Mouse (Mus musculus): ENCODE data around the gene Bend4. TPM values are rescaled to one million over a fixed set of nuclear protein-coding genes. Genes with fewer than 3 reads are reported as not detected.
A peak's percentile ranks its signal among the peaks of the same experiment; 100 is the strongest.

Bend4 gene
- total RNA-seq, 2 experiments from 2014 or later: 10.3 to 11.1 TPM

DNA sequence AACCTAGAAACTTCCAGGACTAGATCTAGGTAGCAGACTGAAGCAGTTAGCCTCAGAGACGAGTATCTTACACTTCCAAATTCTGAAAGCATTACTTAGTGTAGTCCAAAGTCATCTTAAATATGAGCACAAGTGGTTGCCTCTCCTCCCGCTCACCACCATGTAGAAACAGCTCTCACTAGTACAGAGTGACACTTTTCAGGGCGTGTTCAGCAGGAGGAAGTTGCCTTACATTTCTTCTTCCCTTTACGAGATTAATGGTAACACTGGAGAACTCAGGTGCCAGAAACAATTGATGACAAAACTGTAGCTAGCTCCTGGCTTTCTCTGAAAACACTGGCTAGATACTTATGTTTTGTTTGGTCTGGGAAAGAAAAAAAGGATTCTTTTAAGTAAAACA, 8.7 kb downstream of the Bend4 start:
- DNase-seq: no peak

DNA sequence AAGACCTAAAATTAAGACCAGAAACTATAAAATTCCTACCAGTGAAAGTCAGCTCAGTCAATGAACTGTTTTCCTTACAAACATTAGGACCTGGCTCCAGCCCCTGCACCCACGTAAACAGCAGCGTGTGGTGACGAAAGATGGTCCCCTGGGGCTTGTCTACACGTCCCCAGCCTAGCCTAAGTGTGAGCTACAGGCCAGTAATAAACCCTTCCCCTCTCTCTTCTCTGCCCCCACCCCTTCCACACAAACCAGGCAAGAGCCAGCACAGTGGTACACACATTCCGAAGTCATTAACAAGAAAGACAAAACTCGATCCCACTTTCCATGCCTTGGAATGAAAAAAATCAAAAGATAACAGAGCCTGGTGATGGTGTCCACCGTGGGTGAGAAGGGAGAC, 16.6 kb downstream of the Bend4 start:
- DNase-seq: no peak

DNA sequence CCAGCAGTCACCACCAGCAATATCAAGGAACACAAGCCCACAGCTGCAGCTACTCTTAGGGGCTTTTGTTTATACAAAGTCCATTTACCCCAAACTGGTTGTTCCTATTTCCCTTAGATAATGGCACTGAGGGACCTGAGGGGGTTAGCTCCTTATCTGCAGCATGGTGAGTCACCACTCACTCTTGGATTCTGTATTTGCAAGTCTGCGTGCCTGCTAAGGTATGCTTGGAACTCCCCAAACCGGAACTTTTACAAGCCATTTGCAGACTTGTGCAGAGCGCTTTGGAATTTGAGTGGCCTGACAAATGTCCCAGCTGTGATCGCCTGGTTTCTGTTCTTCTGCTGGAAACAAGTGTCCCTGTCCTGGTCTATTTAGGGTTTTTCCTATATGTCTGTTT, 17.7 kb downstream of the Bend4 start:
- no peak for DNase-seq

DNA sequence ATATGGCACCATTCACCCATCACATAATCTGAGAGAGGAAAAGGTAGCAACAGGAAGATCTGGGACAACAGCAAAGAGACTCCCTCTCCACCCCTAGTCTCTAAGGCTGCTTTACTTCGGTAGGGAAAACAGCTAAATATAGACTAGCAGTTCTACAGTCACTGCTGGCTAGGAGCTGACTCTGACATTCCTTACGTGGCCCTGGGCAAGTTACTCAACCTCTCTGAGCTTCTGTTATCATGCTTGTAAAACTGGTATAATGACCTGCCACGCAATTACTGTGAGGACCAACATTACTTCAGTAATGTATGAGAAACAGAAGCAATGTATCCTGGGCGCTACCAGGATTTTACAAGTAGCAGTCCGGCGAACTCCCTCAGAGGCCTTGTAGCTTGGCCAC, 19.7 kb downstream of the Bend4 start:
- DNase-seq: no peak

DNA sequence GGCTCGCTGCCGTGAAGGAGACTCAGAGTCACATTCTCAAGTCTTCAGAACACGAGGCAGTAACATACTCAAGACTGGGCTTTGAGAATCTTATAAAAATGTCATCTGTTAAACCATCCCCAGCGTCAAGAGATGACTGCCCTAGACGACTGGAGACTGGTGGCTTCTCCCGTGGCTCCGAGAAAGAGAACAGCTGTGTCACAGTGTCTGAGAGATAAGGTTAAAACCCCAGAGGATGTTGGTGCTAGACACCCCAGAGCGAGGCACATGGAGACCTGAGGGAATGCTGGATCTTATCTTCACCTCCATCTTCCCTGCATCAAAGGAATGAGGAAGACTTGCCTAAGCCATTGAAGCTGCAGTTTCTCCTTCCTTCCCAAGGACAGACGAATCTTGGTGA, 23.2 kb downstream of the Bend4 start:
- DNase-seq: no peak

DNA sequence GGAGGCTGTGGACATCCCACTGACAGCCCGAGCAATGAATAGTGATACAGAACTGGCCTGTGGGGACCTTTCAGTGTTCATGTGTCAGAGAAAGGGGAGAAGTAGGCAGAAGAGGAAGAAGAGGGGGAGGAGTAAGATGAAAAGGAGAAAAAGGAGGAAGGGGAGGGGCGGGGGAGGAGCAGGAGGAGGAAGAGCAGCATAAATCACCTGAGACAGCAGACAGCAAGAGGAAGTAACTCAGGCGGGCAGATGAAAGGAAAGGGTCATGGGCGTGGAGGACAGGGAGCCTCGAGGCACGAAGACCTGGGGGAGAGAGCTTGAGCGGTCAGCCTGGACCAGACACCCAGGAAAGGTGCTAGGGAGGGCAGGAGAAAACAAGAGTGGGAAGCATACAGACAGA, 23.7 kb downstream of the Bend4 start:
- no peak for DNase-seq

DNA sequence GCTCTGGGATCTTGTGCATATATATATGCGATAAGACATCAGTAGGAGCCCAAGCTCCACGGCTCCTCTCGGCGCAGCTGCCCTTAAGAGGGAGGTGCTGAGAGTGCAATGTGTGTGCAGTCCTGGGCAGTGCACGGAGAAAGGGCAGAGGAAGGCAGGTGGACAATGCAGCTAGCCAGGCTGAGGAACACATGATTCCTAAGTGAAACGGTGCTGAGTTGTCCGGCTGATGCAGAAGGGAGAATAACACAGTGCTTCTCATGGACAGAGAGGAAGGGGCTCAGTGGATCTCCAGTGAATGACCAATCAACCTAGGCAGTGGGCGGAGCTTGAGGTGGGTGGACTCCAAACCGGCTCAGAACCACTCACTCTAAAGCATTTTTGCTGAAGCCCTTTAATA, 26.5 kb downstream of the Bend4 start:
- DNase-seq: no peak

DNA sequence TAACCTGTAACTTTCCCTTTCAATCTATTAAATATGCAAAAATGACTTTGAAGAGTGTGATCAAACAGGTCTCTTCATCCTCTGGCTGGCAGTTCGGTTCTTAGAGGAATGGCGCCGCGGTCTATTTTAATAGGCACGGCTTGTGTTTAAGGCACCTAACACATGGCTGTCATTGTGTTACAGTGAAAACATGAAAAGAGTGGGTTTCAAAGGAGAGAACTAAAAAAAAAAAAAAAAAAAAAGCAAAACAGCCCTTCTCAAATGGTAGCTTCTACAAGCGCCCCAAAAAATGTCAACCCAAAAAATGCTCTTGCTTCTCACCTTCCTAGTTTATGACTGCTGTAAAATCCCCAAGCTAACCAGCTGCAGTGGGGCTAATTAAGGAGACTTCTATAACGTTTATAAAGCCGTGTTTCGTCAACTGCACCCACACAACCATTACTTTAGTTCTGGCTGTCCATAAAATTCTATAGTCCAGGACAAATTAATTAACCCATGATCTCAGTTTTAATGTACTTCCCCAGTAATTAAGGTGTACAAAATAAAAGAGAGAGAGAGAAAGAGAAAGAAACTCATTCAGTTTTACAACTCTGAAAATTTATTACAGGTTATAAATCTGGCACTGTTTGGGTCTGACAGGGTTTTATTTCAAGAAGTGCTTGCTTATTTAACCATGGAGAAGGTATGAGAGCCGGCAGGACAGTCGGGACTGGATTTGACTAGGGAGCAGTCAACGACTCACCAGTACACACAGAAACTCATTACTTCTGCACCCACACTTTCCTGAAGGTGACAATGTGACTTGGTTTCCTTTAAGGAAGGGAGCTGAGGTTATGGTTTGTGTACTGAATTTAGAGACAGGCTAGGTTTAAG, 27.3 kb downstream of the Bend4 start:
- no peak for DNase-seq

DNA sequence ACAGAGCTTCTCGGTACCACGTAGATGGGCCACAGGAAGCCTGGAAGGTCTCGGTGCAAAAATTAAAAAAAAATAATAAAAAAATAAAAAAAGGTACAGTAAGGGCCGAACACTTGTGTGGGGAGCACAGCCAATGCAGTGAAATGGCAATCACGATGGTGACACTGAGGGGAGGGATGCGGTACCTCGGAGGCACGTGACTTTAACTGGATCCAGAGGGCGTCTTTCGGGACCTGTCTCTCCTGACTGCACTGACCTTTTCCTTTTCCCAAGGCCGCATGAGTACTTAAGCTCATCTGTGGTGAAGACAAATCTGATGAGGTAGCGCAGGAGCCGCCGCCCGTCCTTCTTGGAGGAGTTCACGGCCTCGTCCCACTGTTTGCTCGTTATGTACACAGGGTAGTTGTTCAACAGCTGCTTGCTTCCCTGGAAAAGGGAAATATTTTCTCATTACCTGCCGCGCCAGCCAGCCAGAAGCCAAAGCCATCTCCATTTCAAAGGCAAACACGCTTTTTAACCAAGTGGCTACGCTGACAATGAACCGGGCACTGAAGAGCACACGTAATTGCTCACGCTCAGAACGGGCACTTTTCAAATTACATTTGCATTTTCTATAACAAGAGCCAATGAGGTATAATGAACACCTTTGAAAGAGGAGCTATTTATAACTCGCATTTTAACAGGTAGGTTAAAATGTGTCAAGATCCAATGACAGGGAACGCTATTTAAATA, 28.1 kb downstream of the Bend4 start:
- no peak for DNase-seq

DNA sequence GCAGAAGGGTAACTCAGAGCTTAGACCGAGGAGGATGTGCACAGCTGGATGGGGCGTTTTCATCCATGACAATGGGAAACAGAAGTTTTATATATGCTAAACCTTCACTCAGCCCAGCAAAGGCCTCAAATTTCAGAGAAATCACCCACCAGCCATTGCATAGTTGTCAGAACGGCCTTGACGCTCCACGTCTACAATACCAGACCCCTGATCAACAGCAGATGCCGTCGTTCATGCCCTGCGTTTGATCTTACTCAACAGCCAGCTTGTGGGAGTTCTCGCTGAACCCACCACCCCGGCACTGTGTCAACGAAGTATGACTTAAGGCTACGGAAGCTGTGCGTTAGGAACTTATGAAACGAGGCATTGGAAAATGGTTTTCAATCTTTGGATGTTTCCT, 30.9 kb downstream of the Bend4 start:
- no peak for DNase-seq

DNA sequence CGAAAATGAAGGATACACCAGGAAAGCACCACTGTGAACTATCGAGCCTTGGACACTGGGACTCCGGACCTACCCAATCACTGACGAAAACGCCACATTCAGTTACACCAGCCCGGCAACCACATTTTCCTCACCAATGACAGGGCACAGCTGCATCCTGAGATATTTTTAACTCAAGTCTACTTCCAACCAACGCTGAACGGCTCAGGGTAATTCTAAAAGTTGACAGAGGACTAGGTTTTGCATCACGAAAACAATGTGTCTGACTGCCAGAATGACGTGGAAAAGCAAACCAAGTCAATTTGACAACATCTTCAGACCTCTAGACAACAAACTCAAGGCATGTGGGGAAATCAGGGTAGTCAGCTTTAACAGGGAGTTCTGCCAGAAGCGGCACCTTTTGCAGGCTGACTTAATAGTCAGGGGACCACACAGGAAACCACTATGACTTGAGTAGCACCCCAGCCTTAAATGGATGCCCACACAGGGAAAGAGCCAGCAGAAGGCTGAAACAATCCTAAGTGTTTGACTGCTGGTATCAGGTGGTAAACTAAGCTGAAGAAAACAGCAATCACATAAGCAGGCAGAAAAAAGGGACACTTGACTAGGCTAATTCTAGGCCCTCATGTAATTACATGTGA, 32.8 kb downstream of the Bend4 start:
- DNase-seq: no peak

DNA sequence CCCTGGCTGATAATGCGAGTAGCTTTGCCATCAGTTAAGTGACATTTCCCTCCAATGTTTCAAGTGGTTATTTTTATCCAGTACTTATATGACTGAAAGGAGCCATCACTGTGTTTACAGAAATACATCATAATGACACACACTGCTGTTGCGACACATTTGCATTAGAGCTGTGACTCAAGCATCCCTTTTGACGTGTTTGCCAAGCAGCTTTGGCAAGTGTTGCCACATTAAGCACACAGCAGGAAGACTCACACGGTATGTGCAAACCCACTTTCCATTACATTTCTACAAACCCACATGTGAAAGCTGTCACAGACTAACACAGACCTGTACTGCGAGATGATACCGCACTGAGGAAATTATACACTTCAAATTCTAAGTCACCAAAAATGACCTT, 34.2 kb downstream of the Bend4 start:
- no peak for DNase-seq

DNA sequence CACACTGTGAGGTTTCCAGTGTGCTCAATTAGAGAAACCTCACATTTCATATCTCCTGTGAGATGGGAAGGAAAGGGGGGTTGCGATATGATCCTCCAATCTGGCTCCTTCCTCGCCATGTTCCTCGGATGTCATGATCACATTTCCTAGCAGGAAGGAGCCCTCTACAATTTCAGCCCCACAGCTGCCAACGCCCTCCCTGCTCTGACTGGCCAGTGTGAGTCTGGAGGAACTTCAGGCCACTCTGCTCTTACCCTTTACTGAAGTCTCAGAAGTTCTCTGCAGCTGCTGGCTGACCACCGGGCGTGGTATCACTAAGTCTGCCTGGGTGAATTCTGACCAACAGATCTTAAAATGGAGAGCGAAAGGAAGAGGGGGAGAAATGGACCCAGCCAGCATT, 45.6 kb downstream of the Bend4 start:
- DNase-seq: no peak

DNA sequence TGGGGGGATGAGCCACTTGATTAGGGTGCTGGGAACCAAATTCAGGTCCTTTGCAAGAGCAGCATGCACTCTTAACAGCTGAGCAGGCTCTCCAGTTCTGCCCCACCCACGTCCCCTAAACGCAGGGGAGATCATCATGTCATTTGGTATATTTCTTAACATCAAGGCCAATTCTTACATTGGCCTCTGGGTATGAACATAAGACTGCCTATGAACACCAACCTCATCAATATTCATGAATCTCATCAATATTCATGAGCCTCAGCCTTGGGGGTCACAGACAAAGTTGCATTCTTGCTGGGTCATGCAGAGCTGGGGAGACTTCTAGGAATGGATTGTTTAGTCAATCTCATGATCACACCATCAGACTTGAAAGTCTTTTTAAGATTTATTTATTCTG, 46.4 kb downstream of the Bend4 start:
- no peak for DNase-seq

DNA sequence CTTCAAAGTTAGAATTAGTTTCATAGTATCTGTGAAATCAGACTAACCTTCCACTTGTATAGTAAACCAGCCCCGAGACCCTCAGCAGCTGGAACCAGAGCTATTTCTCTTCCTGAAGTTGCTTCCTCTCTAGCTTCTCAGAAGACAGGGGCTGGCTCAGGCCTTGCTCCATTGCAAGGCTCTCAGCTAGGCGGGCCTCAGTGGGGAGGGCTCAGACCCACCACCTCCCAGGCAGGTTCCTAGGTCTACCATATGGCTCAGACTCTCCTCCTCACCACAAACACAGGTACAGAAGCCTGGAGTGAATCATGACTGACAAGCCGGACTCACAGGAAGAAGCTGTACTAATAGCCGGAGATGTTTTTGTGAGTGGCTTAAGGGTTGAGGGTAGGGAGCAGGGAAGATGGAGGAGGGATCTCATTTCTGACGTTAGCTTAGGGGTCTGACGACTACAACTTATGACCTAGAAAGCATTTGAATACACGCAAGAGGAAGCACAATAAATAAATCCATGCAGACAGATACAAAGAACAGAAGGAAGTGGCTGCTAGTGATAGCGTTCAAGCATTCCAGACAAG, 51.0 kb downstream of the Bend4 start:
- DNase-seq: no peak

DNA sequence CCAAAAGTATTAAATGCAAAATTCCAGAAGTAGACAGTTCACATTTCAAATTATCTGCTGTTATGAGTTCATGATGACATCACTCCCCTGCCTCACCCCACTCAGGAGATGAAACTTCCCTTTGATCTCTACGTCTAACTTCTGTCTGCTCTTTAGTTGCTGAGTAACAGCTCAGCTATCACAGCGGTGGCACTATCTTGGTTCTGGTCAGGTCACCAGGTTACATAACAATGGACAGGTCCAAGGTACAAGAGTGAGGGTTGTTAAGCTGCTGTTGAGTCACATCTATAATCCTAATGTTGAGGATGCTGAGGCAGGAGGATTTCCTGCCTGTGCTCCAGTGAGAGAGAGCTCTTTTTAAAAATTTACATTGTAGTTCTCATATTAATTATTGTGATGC, 65.2 kb downstream of the Bend4 start:
- no peak for DNase-seq

DNA sequence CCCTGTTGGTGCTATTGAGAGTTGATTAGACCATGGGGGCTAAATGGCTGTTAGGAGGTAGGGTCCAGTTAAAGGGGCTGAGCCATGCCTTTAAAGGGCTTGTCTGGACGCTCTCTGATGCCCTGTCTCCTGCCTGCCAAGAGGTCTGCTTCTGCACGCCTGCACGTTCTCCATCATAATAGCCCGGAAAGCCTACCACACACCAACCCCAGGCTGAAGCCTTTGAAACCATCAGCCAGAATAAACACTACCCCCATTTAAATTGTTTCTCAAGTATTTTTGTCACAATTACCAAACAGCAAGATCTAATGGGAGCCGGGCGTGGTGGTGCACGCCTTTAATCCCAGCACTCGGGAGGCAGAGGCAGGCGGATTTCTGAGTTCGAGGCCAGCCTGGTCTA, 65.8 kb downstream of the Bend4 start:
- DNase-seq: no peak

DNA sequence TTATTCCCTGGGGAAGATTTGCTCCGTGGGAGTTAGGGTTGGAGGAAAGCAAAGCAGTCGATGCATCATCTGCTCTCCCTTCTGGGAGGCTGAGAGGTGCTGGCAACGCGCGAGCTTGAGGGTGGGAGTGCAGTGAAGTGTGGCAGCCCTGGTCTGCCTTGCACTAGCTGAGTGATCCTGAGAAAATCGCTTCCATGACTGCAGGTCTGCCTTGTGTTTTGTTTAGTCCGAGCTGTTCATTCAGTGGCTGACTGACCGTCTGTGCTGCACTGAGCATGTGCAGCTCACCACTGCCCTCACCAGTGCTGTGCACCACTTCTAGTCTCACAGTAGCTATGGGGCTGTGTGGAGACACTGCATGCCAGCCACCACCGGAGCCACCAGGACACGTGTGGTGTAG, 79.2 kb downstream of the Bend4 start:
- DNase-seq: peak; percentile 42 to 62

DNA sequence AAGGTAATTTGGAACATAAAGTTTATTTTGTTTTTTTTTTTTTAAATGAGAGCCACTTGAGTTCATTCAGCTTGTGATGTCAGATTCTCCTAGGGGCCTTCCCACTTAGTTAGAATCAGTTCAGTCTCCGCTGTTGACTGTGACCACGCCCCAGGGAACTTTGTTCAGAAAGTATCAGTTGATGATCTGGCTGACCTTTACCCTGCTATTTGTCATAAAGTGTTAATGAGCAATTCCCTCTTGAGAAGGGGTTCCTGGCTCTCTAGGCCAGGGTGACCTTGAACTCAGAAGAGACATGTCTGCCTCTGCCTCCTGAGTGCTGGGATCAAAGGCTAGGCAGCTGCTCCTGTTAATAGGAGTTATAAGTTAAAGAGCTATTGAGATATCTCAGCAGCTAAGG, 81.0 kb downstream of the Bend4 start:
- DNase-seq: no peak

Measured in layer of hippocampus, postnatal 36 days (tissue).